Mouse (Mus musculus) adrenal gland, adult 18-20 months (tissue): ENCODE data around the gene Plekhg2. TPM values are rescaled to one million over a fixed set of nuclear protein-coding genes. Genes with fewer than 3 reads are reported as not detected.
A peak's percentile ranks its signal among the peaks of the same experiment; 100 is the strongest.

Experiments
- DNase-seq, 2 experiments: peaks; one replicate each; pipeline ENCODE4 v3.0.0; 2021 to 2022; ENCODE audit warnings: low spot score in 2 of 2
- total RNA-seq, 2 experiments: library from RNA; stranded (reverse); gene quantifications; 1 replicate in 1 of 2; 2 replicates in 1 of 2; pipeline ENCODE4 v1.2.3; 2021

The Plekhg2 gene
- total RNA-seq, 2 experiments from 2014 or later: 14.4 to 22.2 TPM

- DNase-seq: no peak
Measured at GRCm38 (mm10) chr7:28383606-28384005, 11.2 kb upstream of the Plekhg2 start.

DNA sequence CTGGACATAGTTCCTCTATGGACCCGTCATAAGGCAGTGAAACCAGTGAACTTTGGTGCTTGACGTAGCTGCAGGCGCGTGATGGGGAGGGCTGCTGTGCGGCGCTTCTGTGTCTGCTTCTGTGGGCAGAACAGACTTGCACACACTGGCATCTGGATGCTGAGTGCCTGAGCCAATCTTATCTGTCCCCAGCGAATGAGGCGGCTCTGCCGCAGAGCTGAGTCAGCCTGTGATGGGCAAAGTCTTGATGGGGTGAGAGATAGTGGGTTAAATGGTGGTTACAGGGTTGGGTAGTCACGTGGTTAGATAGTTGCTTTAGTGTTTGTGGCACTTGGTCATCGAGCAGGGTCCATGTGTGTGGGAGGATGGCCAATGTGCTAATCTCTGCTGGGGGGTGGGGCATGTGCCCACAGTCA lies 10.6 kb upstream of the Plekhg2 start:
- DNase-seq: peak in 1 of 2 experiments; percentile 52

DNA sequence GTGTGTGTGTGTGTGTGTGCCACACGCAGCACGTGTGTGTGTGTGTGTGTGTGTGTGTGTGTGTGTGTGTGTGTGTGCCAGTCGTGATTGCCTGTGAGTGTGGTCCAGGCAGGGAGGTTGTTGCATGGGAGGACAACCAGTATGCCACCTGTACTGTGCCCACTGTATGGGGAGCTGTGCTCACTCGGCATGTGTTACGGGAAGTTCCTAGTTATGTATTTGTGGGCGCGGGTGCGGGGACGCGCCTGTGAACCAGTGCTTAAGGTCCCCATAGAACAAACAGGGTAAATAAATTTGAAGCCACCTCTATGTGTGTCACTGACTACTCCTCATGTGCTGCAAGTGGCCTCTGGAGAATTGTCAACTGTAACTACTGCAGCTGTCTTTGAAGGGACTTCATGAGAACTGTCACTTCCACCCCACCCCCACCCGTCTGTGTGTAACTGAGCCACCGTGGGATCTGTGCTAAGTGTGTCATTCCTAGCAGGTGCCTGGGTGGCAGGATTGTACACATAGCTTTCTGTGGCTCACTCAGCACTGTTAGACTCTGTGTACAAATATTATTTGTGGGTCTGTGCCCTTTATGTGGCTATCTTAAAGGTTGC lies 10.1 kb upstream of the Plekhg2 start:
- DNase-seq: no peak

DNA sequence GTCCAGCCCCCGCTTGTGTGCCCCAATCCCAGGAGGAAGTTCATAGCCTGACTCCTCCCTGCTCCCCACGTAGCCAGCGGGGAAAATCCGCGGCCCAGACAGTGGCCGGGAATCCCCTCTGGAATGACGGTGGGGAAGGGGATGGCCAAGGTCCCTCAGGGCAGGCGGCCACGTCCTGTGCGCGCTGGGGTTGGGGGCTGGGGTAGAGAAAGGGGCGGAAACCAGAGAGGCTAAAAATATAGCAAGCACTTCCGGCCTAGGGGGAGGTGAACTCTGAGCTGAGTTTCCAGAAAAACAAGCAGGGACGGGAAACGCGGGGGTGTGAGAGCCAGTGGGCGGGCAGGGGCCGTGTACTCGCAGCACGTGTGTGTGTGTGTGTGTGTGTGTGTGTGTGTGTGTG lies 9.5 kb upstream of the Plekhg2 start:
- peak; percentile 72 to 76 for DNase-seq

DNA sequence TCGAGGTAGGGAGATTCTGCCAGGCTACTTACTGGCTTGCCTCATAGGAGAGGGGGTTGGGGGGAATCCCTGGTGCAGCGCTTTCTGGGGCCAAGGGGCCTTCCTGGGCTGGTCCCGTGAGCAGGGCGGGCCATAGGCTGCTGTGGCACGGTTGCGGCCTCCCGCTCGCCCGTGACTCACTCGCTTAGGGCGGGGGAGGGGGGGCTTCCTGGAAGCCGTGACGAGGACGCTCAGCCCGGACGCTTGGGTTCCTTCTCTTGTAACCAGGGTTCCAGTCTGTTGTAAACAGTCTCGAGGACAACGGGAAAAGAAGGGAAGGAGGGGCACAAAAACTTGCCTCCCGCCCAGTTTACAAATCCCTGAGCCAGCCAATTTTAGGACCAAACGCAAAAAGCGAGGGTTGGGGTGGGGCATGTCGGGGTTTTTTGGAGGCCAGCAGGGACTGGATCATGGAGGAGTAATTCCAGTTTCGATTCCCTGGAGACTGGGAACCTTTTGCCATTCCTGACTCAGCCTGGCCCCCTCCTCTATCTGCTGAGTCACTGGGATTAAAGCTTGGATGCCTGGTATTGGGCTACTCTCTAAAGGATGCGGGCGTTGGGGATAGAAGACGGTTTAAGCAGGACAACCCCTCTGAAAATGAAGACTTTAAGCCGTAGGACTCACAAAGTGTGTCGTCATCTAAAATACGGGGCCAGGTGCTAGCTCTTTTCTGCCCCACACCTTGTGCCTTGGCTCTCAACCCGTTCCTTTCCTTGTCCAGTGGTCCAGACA lies 8.8 kb upstream of the Plekhg2 start:
- DNase-seq: peak; percentile 76 to 77

- no peak for DNase-seq
Measured at GRCm38 (mm10) chr7:28380237-28381016, 8.0 kb upstream of the Plekhg2 start, which contains the start of gene Zfp36. Gene Zfp36, minus strand, starts transcription at chr7:28380253.

DNA sequence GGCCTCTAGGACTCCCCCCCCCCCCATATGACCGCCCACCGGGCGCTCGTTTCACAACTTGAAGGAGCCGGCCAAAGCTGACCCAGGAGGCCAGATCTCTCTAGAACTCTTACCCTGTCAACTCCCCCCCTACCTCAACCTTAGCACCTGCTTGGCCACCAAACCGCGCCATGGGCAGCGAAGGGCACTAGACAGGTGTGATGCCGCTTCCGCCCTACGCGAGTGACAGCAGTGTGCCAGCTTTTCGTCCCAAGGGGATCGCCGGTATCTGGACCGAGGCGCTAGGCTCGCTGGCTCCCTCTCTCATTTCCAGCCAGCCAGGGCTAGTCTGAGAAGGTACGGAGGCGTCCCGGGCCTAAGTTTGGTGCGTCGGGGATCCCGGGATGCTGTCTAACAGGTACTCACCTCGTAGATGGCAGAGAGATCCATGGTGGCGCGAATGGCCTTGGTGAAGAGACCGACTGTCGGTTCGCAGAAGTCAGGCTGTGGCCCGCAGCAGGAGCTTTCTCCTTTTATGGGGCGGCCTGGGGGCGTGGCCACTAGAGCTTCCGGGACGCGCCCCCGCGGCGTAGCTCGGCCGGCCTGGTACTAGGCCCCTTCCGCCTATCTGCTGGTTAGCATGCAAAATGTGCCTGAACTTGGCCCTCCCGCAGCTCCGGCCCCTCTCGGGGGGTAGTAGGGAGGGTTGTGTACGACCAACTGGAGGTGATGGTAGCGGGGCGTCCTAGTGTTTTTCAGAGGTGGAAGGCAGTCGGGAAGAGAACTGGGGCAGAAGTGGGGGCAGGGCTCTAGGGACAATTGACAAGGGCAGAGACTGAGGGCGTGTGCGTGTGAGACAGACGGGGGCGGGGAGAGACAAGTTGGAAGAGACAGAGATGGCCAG lies 6.6 kb upstream of the Plekhg2 start:
- peak; percentile 98 to 99 for DNase-seq

GRCm38 (mm10) chr7:28378066-28378690 lies 5.8 kb upstream of the Plekhg2 start:
- DNase-seq: peak in 1 of 2 experiments; percentile 65

GRCm38 (mm10) chr7:28377190-28378065 lies 5.0 kb upstream of the Plekhg2 start:
- no peak for DNase-seq

GRCm38 (mm10) chr7:28376011-28376771 lies 3.8 kb upstream of the Plekhg2 start:
- DNase-seq: peak; percentile 62 to 81

DNA sequence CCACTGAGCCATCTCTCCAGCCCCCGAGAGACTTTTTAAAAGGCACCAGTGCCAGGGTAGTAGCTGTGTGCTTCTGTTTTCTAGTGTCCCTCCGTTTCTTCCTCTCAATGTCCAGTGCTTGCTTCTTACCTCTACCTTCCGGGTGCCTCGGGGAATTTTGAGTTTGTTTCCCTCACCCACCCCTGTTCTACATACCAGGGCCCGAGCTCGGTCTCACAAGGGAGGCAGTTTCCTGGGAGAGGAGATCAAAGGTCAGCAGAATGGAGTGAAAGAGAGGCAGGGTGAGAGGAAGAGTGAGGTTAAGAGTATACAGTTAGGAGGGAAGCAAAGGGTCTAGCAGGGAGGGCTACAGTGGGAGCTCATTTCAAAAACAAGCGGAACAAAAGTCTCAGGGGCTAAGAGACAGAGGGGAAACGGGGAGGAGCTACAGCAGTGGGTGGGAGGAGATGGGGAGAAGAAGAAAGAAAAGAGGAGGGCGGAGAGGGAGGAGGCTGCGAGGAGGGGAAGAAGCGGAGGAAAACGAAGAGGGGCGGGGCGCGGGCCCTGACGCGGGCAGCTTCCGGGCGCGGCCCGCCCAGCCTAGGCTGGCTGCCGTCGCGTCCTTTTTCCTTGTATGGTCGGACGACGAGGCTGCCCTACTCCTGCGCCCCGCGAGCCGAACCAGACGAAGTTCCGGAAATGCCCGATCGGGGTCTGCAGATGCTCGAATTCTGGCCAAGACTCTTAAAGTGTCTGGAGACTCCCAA lies 3.0 kb upstream of the Plekhg2 start:
- DNase-seq: peak; percentile 84 to 90

DNA sequence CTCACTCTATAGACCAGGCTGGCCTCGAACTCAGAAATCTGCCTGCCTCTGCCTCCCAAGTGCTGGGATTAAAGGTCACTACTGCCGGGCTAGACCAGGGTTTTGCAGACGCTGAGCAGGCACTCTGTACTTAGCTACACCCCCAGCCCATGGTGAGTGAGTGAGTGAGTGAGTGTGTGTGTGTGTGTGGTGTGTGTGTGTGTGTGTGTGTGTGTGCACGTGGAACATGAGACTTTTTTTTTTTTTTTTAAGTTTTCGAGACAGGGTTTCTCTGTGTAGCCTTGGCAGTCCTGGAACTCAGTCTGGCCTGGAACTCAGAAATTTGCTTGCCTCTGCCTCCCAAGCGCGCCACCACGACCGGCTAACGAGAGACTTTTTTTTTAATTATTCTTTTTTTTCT lies 2.2 kb upstream of the Plekhg2 start:
- DNase-seq: no peak

DNA sequence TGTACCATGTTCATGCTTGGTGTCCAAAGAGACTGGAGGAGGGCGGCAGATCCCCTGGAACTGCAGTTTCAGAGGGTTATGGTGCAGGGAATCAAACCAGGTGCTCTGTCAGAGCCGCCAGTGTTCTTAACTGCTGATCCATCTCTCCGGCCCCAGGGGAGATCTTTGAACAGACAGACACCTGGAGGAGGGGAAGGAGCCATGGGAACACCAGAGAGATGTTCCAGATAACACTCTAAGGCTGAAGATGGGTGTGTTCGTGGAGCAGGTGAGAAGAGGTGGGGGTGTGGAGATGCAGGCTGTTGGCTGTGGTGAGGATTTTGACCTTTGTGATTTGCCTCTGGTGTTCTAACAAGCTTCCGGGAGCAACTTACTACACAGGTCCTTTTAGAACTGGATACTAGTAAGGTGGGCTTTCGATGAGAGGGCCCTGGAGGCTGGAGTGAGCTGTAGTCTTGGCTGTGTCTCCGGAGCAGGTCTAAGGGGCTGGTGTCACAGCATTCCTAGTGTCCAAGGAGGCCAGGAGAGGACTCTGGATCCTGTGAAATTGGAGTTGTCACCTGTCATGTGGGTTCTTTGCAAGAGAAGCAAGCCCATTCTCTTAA lies 1.6 kb upstream of the Plekhg2 start:
- no peak for DNase-seq

DNA sequence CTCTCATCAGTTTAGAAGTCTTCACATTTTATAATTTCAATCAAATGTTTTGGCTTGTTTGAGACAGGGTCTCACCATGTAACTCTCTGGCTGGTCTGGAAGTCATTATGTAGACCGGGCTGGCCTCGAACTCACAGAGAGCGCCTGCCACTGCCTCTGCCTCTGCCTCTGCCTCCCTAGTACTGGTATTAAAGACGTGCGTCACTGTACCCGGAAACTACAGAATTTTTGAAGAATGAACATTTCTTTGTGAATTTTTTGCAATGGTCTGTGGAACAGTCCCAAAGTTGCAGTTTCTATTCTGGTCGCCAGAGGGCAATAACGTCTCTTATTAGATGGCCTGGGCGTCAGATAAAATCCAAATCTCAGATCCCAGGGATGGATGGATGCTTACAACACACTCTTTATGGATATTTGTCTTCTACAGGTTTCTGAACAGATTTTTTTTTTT lies 757 bp upstream of the Plekhg2 start:
- DNase-seq: peak; percentile 68 to 75

DNA sequence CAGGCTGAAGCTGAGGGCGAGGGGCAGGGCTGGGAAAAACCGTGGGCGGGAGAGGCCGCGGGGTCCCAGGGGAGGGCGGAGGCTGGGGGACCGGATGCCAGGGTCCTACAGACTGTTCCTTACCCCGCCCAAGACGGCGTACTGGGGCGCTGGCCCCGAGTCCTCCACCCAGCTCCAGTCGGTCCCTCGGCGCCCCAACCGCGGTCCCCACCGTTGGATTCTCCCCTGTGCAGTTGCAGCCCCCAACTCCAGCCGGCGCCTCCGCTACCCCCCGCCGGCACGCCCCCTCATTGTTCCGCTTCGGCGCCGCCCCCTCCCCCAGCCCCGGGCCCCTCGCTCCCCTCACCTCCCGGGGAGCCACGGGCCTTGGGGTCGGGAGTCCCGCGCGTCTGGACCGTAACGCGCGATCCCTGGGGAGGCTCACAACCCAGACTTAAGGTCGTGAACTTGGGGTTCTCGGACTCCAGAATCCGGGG lies 847 bp downstream of the Plekhg2 start:
- peak in 1 of 2 experiments; percentile 63 for DNase-seq

- no peak for DNase-seq
Measured at GRCm38 (mm10) chr7:28370977-28371513, 1.4 kb downstream of the Plekhg2 start.

- no peak for DNase-seq
Measured at GRCm38 (mm10) chr7:28370051-28370450, 2.3 kb downstream of the Plekhg2 start.
